Mouse (Mus musculus) forebrain, embryonic 15.5 days (tissue): Measurements from ENCODE around the gene Taar2. TPM values are rescaled to one million over a fixed set of nuclear protein-coding genes. Genes with fewer than 3 reads are reported as not detected.

Experiments used
- ATAC-seq: fragments of 200-750 bp; cut with Nextera tagmentation; replicated peaks from 2 replicates; pipeline ENCODE4 v1.8.0; 2017; ENCODE audit warnings: mild to moderate bottlenecking, moderate TSS enrichment, moderate library complexity
- H3K27ac ChIP-seq: fragments of 300-500 bp; sonication (generic); replicated peaks from 2 replicates; pipeline ENCODE4 v1.5.1; 2015; ENCODE audit warnings: mild to moderate bottlenecking, inconsistent platforms
- H3K27me3 ChIP-seq: fragments of 300-500 bp; sonication (generic); 2 replicates; pipeline ENCODE4 v1.6.1; 2015; ENCODE audit warnings: inconsistent platforms
- H3K36me3 ChIP-seq: fragments of 300-500 bp; sonication (generic); 2 replicates; pipeline ENCODE4 v1.6.1; 2015; ENCODE audit warnings: mild to moderate bottlenecking, inconsistent platforms
- H3K4me1 ChIP-seq: fragments of 300-500 bp; sonication (generic); 2 replicates; pipeline ENCODE4 v1.6.1; 2015; ENCODE audit warnings: inconsistent platforms
- H3K4me2 ChIP-seq: fragments of 300-500 bp; sonication (generic); replicated peaks from 2 replicates; pipeline ENCODE4 v1.6.1; 2015; ENCODE audit warnings: mild to moderate bottlenecking, inconsistent platforms
- H3K4me3 ChIP-seq: fragments of 300-500 bp; sonication (generic); 2 replicates; pipeline ENCODE4 v1.5.1; 2015; ENCODE audit warnings: mild to moderate bottlenecking, inconsistent platforms
- H3K9ac ChIP-seq: fragments of 300-500 bp; sonication (generic); replicated peaks from 2 replicates; pipeline ENCODE4 v1.6.1; 2015; ENCODE audit warnings: mild to moderate bottlenecking, inconsistent platforms
- H3K9me3 ChIP-seq: fragments of 300-500 bp; sonication (generic); 2 replicates; pipeline ENCODE4 v1.6.1; 2016; ENCODE audit warnings: inconsistent platforms
- WGBS: fragments of 180-500 bp; shearing (Covaris S2); methylation state at CpG from one replicate; pipeline ENCODE4 v1.1.7; 2015; ENCODE audit warnings: mixed read lengths; 5-methylcytosine and 5-hydroxymethylcytosine counted together
- polyA plus RNA-seq: library from polyadenylated mRNA; unstranded; fragments of >200 nt; fragmentation: Nextera tagmentation; extraction: Ambion mirVana; gene quantifications from 2 replicates; pipeline ENCODE4 v1.2.1, GENCODE M21; 2015

Gene Taar2
- polyA plus RNA-seq, 1 experiment from 2014 or later: not detected

DNA sequence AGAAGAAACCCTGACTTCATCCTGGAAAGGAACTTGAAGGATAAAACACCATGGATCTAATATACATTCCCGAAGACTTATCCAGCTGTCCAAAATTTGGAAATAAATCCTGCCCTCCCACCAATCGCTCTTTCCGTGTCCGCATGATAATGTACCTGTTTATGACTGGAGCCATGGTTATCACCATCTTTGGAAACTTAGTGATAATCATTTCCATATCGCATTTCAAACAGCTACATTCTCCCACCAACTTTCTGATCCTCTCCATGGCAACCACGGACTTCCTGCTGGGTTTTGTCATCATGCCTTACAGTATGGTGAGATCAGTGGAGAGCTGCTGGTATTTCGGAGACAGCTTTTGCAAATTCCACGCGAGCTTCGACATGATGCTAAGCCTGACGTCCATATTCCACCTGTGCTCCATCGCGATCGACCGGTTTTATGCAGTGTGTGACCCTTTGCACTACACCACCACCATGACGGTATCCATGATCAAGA lies 11.2 kb downstream of the Taar2 start, which contains the start of gene Taar3:
Gene Taar3, plus strand, starts transcription at position 51 of the 498 bp plus-strand sequence.
- Histone ChIP-seq H3K27me3 (no peaks in the 10 kb centered on the region), H3K4me2 (no peak within 1 kb of the TSS), H3K36me3 (no peaks in the 10 kb centered on the region), H3K9ac (no peak within 1 kb of the TSS), H3K27ac (no peak within 1 kb of the TSS), H3K9me3 (no peaks in the 10 kb centered on the region), H3K4me3 (no peak within 1 kb of the TSS), H3K4me1 (no peaks in the 10 kb centered on the region)
- ATAC-seq: no peak
- 91% methylated on average over 16 of the region's 16 CpGs for WGBS

DNA sequence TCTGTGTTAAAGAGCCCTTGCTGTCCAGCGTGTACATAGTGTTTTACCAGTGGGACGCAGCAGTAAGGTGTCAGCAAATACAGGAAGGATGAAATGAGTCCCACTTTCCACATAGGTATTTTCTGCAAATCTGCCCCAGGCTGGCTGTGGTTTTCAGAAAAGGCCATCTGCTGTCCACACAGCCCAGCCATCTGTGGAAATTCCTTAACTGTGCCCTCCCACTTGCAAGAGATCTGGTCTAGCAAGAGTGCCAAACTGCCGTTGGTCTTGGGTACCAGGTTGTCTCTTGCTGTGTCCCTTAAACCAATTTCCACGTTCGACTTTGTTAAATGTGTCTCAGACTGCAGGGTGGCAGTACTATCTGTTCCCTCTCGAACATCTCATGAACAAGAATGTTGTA lies 13.3 kb downstream of the Taar2 start:
- no peaks in the 10 kb centered on the region for H3K27me3 ChIP-seq
- no peaks in the 10 kb centered on the region for H3K9me3 ChIP-seq
- no peaks in the 10 kb centered on the region for H3K4me1 ChIP-seq
- H3K36me3 ChIP-seq: no peaks in the 10 kb centered on the region
- no peak overlapping the region for H3K9ac ChIP-seq
- no peak for ATAC-seq
- 86% methylated on average over 6 of the region's 6 CpGs for WGBS
- H3K4me2 ChIP-seq: no peak overlapping the region
- H3K4me3 ChIP-seq: no peak overlapping the region
- H3K27ac ChIP-seq: no peak overlapping the region

DNA sequence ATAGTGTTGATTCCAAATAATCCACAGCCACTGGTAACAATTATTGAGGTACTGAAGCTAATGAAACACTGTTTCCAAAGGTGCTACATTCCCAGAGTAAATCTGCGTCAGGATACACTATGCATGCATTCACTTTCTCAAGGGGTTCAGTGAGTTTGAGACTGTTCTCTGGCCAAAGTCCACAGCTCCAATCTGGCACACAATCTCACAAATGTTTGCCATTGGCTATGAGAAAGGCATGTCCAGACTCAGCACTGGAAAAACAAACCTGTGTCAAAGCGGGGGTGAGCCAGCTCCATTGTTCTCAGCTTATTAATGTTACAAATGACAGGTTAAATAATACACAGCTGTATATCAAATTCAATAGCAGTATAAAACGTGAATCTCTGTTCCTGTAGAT lies 20.7 kb downstream of the Taar2 start:
- Histone ChIP-seq H3K36me3 (no peaks in the 10 kb centered on the region), H3K9me3 (no peaks in the 10 kb centered on the region), H3K27me3 (no peaks in the 10 kb centered on the region), H3K4me3 (no peak overlapping the region), H3K4me1 (0 out of 2 replicates have a peak, but pooled peaks cover 5% of the 10 kb centered on the region), H3K9ac (no peak overlapping the region), H3K4me2 (no peak overlapping the region), H3K27ac (no peak overlapping the region)
- WGBS: 73% methylated on average over 3 of the region's 3 CpGs
- no peak for ATAC-seq

DNA sequence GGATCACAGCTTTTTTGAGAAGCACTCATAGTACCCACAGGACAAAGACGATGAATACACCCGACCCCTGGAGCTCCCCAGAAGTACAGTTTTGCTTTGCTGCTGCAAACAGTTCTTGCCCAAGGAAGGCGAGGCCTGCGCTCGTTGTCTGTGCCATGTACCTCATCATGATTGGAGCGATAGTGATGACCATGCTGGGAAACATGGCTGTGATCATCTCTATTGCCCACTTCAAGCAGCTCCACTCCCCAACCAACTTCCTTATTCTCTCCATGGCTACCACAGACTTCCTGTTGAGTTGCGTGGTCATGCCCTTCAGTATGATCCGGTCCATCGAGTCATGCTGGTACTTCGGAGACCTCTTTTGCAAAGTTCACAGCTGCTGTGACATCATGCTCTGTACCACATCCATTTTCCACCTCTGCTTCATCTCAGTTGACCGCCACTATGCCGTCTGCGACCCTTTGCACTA lies 22.1 kb downstream of the Taar2 start, which contains the start of gene Taar4:
Gene Taar4, plus strand, starts transcription at position 51 of the 472 bp plus-strand sequence.
- 96% methylated on average over 13 of the region's 13 CpGs for WGBS
- no peak for ATAC-seq
- H3K27me3 ChIP-seq: no peaks in the 10 kb centered on the region

DNA sequence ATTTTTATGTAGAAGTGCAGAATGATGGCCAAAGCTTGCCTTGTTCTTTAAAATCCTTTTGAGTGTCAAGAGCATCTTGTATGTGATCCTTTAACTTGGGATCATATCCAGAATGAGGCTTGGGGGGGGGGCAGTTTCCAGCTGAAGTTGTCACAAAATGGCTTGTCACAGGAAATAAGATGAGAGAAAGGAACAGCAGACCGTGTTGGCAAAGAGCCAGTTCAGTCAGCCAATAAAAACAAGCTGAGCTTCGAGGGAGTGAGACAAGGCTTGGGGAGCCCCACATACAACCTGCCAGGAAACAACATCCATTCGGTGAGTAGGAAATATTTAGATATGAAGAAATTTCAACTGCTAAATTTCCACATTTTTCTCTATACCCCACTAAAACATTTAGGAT lies 25.1 kb downstream of the Taar2 start:
- Histone ChIP-seq H3K4me3 (no peak overlapping the region), H3K4me1 (0 out of 2 replicates have a peak, but pooled peaks cover 5% of the 10 kb centered on the region), H3K4me2 (no peak overlapping the region), H3K9ac (no peak overlapping the region), H3K9me3 (no peaks in the 10 kb centered on the region), H3K27ac (no peak overlapping the region), H3K27me3 (no peaks in the 10 kb centered on the region), H3K36me3 (no peaks in the 10 kb centered on the region)
- ATAC-seq: peak; percentile 76; the same call in 1 of the 2 replicates
- WGBS: 39% methylated on average over 3 of the region's 3 CpGs

More for the DNA sequence above, 22.1 kb downstream of the Taar2 start, which contains the start of gene Taar4:
- no peak within 1 kb of the TSS for H3K4me2 ChIP-seq
- H3K4me3 ChIP-seq: no peak within 1 kb of the TSS
- no peak within 1 kb of the TSS for H3K27ac ChIP-seq
- no peak within 1 kb of the TSS for H3K9ac ChIP-seq
- no peaks in the 10 kb centered on the region for H3K9me3 ChIP-seq
- H3K36me3 ChIP-seq: no peaks in the 10 kb centered on the region
- 0 out of 2 replicates have a peak, but pooled peaks cover 5% of the 10 kb centered on the region for H3K4me1 ChIP-seq

DNA sequence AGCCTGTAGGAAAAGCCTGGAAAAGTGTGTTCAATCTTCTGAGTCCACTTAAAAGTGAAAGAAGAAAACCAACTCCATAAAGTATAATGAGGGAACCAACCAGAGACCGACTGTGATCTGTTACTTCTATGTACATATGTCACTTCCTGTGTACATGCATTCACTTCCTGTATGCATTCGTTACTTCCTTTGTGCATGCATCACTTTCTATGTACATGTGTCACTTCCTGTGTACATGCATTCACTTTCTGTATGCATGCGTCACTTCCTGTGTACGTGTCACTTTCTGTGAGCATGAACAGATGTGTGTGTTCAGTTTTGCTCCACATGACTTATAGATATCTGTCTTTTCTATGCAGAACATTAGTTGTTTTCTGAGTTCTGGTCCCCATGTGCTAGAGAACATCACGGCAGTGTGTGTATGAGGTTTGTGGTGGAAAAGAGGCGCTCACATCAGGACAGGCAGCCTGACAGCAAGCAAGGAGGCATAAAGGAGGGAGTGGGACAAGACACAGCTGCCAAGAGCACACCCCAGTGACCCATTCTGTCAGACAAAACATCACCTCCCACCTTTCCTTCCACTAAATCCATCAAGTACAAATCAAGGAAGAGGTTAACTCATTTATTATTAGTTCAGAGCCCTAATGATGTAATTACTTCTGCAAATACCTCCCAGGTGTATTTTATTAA lies 26.7 kb downstream of the Taar2 start:
- Histone ChIP-seq H3K4me3 (no peak overlapping the region), H3K36me3 (no peaks in the 10 kb centered on the region), H3K9ac (no peak overlapping the region), H3K27ac (no peak overlapping the region), H3K9me3 (no peaks in the 10 kb centered on the region), H3K4me2 (no peak overlapping the region), H3K27me3 (no peaks in the 10 kb centered on the region), H3K4me1 (0 out of 2 replicates have a peak, but pooled peaks cover 5% of the 10 kb centered on the region)
- no peak for ATAC-seq
- WGBS: 90% methylated on average over 6 of the region's 6 CpGs

DNA sequence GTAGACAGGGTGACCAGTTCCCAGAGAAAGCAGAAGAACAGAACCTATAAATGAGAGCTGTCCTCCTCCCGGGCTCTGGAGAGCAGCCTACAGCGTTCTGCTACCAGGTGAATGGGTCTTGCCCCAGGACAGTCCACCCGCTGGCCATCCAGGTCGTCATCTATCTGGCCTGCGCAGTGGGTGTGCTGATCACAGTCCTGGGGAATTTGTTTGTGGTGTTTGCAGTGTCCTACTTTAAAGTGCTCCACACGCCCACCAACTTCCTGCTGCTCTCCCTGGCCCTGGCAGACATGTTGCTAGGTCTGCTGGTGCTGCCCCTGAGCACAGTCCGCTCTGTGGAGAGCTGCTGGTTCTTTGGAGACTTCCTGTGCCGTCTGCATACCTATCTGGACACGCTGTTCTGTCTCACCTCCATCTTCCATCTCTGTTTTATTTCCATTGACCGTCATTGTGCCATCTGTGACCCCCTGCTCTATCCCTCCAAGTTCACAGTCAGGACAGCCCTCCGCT lies 32.3 kb downstream of the Taar2 start, which contains the start of gene Taar5:
Gene Taar5, plus strand, starts transcription at position 51 of the 510 bp plus-strand sequence.
- Histone ChIP-seq H3K27me3 (no peaks in the 10 kb centered on the region), H3K4me1 (no peaks in the 10 kb centered on the region), H3K4me2 (no peak within 1 kb of the TSS), H3K9ac (no peak within 1 kb of the TSS), H3K4me3 (no peak within 1 kb of the TSS), H3K27ac (no peak within 1 kb of the TSS), H3K9me3 (no peaks in the 10 kb centered on the region), H3K36me3 (no peaks in the 10 kb centered on the region)
- no peak for ATAC-seq
- WGBS: 93% methylated on average over 11 of the region's 11 CpGs

DNA sequence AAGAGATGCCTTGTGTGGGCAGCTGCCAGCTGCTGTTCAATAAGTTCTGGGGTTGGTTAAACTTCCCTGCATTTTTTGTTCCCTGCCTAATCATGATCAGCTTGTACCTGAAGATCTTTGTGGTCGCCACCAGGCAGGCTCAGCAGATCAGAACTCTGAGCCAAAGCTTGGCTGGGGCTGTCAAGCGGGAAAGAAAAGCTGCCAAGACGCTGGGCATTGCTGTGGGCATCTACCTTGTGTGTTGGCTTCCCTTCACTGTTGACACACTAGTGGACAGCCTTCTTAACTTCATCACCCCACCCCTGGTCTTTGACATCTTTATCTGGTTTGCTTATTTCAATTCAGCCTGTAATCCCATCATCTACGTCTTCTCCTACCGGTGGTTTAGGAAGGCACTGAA lies 32.9 kb downstream of the Taar2 start:
- Histone ChIP-seq H3K4me1 (no peaks in the 10 kb centered on the region), H3K4me2 (no peak overlapping the region), H3K9ac (no peak overlapping the region), H3K27me3 (no peaks in the 10 kb centered on the region), H3K36me3 (no peaks in the 10 kb centered on the region), H3K27ac (no peak overlapping the region), H3K4me3 (no peak overlapping the region), H3K9me3 (no peaks in the 10 kb centered on the region)
- no peak for ATAC-seq
- 90% methylated on average over 5 of the region's 5 CpGs for WGBS

DNA sequence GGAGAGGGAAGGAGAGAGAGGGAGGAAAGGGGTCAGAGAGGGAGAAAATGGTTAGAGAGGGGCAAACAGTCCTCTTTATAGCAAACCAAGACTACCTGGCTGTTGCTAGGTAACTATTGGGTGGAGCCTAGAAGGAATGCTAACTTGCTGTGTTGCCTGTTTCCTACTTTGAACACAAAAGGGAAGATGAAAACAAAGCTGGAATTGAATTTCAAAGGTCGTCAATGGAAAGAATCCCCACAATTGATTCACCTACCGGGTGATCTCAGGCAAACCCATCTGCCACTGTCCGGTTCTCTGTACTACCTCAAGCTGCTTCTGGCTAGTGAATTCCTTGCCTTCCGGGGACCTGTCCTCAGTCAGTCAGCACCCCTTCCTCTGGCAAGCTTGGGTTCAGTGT lies 39.6 kb downstream of the Taar2 start:
- H3K4me1 ChIP-seq: no peaks in the 10 kb centered on the region
- no peak overlapping the region for H3K9ac ChIP-seq
- WGBS: 56% methylated on average over 4 of the region's 4 CpGs
- H3K27ac ChIP-seq: no peak overlapping the region
- H3K36me3 ChIP-seq: no peaks in the 10 kb centered on the region
- no peak overlapping the region for H3K4me3 ChIP-seq
- no peak for ATAC-seq
- H3K27me3 ChIP-seq: no peaks in the 10 kb centered on the region
- H3K9me3 ChIP-seq: no peaks in the 10 kb centered on the region
- H3K4me2 ChIP-seq: no peak overlapping the region

DNA sequence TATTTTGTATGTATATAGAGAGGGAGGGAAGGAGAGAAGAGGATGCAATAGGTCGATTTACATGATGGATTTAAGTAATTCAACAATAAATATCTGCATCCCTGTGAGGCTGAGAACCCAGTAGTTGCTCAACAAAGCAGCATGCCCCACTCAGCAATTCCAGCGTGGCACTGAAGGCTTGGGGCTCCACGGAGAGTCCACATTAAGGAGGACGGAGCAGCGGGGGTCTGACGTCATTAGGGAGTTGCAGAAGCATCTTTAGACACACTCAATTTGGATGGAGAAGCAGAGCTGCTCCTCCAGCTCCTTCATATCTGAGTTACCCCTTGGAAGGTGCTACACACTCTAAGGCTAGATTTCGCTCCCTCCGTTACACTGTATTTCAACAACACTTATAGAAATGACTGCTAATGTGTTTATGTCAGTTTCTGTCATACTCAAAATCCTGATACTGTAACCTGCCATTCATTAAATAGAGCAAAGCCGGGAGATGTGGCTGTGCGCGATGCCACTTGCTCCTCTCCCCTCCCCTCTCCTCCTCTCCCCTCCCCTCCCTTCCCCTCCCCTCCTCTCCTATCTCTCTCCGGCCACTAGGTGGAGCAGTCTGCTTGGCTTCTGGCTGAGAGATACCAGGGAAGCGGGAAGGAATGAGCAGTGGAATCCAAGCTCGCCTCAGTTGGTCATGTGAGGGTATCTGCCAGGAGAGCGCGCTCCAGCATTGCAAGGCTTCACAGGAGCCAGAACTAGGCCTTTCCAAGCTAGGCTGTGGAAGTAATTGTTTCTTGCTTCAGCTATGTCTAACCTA lies 40.7 kb downstream of the Taar2 start:
- H3K4me3 ChIP-seq: no peak overlapping the region
- no peak overlapping the region for H3K9ac ChIP-seq
- no peak overlapping the region for H3K27ac ChIP-seq
- WGBS: 39% methylated on average over 16 of the region's 16 CpGs
- no peaks in the 10 kb centered on the region for H3K36me3 ChIP-seq
- no peaks in the 10 kb centered on the region for H3K27me3 ChIP-seq
- H3K9me3 ChIP-seq: no peaks in the 10 kb centered on the region
- no peak overlapping the region for H3K4me2 ChIP-seq
- peak; percentile 87 for ATAC-seq
- H3K4me1 ChIP-seq: no peaks in the 10 kb centered on the region

DNA sequence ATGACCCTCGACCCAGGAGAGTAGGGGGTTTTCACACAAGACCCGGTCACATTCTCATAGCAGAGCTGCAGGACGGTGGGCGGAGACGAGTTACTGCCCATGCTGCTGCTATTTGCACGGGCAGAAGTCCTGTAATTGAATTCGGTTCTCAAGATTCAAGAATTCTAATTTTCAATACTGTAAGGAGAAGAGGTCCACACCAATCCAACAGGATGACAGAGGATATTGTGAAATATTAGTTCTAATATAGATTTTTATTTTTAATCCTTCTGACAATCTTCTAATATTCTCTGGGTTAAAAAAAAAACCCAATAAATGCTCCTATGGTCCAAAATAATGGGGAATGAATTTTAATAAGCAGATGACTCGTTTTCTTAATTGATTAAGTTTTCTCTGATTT lies 47.2 kb downstream of the Taar2 start, which contains the start of gene Taar6:
Gene Taar6, minus strand, starts transcription at position 101 of the 400 bp plus-strand sequence.
- no peaks in the 10 kb centered on the region for H3K9me3 ChIP-seq
- H3K36me3 ChIP-seq: no peaks in the 10 kb centered on the region
- 83% methylated on average over 8 of the region's 8 CpGs for WGBS
- ATAC-seq: no peak
- H3K4me3 ChIP-seq: no peak within 1 kb of the TSS
- H3K9ac ChIP-seq: no peak within 1 kb of the TSS
- H3K27ac ChIP-seq: no peak within 1 kb of the TSS
- no peaks in the 10 kb centered on the region for H3K27me3 ChIP-seq
- H3K4me2 ChIP-seq: no peak within 1 kb of the TSS
- H3K4me1 ChIP-seq: no peaks in the 10 kb centered on the region

DNA sequence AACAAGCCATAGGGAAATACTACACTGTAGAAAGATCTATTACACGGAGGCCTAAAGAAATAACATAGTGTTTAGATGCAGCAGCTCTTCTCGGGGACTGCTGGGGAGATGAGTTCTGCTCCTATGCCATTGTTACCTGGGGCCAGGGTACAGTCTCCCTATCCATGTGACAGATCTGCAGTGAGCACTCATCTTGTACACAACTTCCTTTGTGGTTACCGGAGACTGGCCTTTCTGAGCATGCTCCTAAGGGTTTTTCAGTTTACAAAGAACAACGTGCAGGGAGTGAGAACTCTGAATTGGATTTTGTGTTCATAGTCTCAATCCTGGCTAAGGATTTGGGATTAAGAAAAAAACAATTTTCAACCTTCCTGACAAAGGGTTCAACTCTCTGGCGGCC lies 48.0 kb downstream of the Taar2 start:
- H3K4me3 ChIP-seq: no peak overlapping the region
- H3K4me1 ChIP-seq: no peaks in the 10 kb centered on the region
- no peak for ATAC-seq
- H3K27ac ChIP-seq: no peak overlapping the region
- H3K9ac ChIP-seq: no peak overlapping the region
- H3K9me3 ChIP-seq: no peaks in the 10 kb centered on the region
- no peaks in the 10 kb centered on the region for H3K36me3 ChIP-seq
- no peaks in the 10 kb centered on the region for H3K27me3 ChIP-seq
- H3K4me2 ChIP-seq: no peak overlapping the region
- 72% methylated on average over 5 of the region's 5 CpGs for WGBS
